Mouse (Mus musculus) gastrocnemius, postnatal 10 days (tissue): ENCODE data around the gene Gm49450. TPM values are rescaled to one million over a fixed set of nuclear protein-coding genes. Genes with fewer than 3 reads are reported as not detected.

Source experiments
- DNase-seq: peaks from one replicate; pipeline ENCODE4 v3.0.0; 2021; ENCODE audit warnings: mixed read lengths
- total RNA-seq, 2 experiments: library from RNA; stranded (reverse); gene quantifications; 2 replicates each; pipeline ENCODE4 v1.2.3; 2021

Gene Gm49450
- total RNA-seq, 2 experiments from 2014 or later, result not detected

DNA sequence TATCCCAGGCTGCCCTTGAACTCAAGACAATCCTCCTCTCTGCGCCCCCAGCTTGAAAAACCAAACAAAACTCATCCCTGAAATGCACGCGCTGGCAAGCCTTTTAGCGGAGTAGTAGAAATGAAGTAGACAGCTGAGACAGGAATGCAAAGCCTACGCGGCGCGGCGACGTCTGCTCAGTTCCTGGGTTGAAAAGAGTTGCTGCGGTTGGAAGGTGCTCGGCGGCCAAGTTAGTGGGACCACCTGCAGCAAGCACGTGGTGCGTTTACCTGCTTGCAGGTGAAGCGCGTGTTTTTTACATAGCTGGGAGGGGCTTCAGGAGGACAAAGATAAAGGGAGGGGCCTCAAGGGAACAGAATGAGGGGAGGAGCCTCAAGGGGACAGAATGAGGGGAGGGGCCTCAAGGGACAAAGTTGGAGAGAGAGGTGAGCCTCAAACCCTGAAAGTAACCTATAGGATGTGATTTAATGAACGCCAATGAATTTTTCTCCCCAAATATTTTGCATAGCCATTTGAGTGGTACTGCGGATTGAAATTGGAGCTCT, 62.1 kb downstream of the Gm49450 start:
- DNase-seq, result no peak

GRCm38 (mm10) chr15:98887526-98887925, 65.8 kb downstream of the Gm49450 start:
- DNase-seq, result no peak

DNA sequence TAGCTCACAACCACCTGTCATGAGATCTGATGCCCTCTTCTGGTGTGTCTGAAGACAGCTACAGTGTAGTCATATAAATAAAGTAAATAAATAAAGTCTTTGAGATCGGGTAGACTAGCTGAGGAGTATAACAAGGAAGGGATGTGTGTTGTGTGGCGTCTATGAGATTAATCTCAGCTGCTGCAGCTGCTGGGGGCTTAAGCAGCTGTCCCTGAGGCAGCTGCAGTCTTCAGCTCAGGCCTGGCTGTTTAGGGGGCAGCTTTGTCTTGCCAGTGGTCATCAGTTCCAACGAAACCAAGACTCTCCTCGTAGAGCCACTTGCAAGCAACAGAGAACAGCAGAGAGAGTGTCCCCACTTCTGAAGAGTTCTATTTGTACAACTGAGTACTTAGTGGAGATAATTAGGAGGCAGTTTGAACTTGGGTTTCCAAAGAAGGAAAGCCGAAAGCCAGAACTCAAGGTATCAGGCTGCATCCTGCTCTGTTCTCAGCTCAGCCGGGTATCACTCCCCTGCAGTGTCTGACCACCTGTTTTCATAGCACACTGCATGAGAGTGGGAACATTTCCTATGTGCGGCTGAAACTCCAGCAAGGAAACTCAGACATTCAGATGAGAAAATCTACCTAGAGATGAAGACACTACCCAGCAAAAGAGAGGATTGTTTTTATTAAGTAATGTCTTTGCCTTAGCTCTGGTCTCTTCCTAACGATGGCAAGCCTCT, 66.5 kb downstream of the Gm49450 start:
- DNase-seq, result no peak

GRCm38 (mm10) chr15:98884106-98884505, 69.2 kb downstream of the Gm49450 start:
- no peak for DNase-seq

DNA sequence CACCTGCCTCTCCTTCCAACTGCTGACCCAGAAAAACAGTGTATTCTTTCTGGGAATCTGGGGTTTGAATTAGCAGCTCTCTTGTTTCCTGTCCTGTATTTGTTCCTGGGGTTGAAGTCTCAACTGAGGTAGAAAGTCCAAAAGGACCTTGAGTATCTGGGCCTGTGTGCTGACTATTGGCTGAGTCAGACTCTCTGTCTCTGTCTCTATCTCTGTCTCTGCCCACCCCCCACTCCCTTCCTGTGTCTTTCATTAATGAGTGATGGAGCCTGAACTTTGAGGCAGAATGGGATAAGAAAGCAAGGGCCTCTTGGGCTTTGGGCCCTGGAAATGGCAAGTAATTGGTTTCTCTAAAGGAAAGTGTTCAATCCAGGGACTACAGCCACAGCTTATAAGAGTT, 69.7 kb downstream of the Gm49450 start:
- no peak for DNase-seq

Other genes with a start within 250 kb of the Gm49450 start
- not detected for gene Ccdc65, start 245.3 kb downstream of the Gm49450 start, total RNA-seq
- 10 to 100 TPM in 1 of 2 experiments, 1 to 10 TPM in 1; 8.0 to 13.1 TPM for gene Fkbp11, start 225.4 kb downstream of the Gm49450 start, total RNA-seq
- 10 to 100 TPM; 21.2 to 24.2 TPM for gene Arf3, start 190.3 kb downstream of the Gm49450 start, total RNA-seq
- 1 to 10 TPM; 1.3 to 1.5 TPM for gene Wnt10b, start 175.4 kb downstream of the Gm49450 start, total RNA-seq
- gene Wnt1, start 163.7 kb downstream of the Gm49450 start, total RNA-seq, result not detected
- gene Ddn, start 144.1 kb downstream of the Gm49450 start, total RNA-seq, result 1 to 10 TPM; 2.2 to 2.7 TPM
- 10 to 100 TPM; 35.8 to 36.6 TPM for gene Prkag1, start 122.0 kb downstream of the Gm49450 start, total RNA-seq
- 10 to 100 TPM; 46.9 to 59.9 TPM for gene Kmt2d, start 82.3 kb downstream of the Gm49450 start, total RNA-seq
- gene Rhebl1, start 59.0 kb downstream of the Gm49450 start, total RNA-seq, result 1 to 10 TPM; 2.1 to 2.7 TPM
- 1 to 10 TPM; 3.6 to 4.0 TPM for gene Dhh, start 55.0 kb downstream of the Gm49450 start, total RNA-seq
- gene Lmbr1l, start 35.3 kb downstream of the Gm49450 start, total RNA-seq, result 1 to 10 TPM; 8.1 to 9.9 TPM
- gene Tuba1b, start 19.0 kb downstream of the Gm49450 start, total RNA-seq, result 100 to 1,000 TPM; 188 to 204 TPM
- 100 to 1,000 TPM; 171 to 195 TPM for gene Tuba1a, start 152 bp upstream of the Gm49450 start, total RNA-seq
- gene Tuba1c, start 76.3 kb upstream of the Gm49450 start, total RNA-seq, result 10 to 100 TPM; 31.9 to 39.8 TPM
- 1 to 10 TPM; 1.7 to 2.0 TPM for gene Prph, start 101.6 kb upstream of the Gm49450 start, total RNA-seq
- gene Troap, start 121.0 kb upstream of the Gm49450 start, total RNA-seq, result 1 to 10 TPM; 2.5 to 4.6 TPM
- gene C1ql4, start 134.3 kb upstream of the Gm49450 start, total RNA-seq, result not detected
- under 1 TPM in 1 of 2 experiments, not detected in 1; 0.50 TPM for gene Dnajc22, start 139.6 kb upstream of the Gm49450 start, total RNA-seq
- 10 to 100 TPM; 12.3 to 14.5 TPM for gene Spats2, start 172.4 kb upstream of the Gm49450 start, total RNA-seq